Mouse (Mus musculus) liver, embryonic 12.5 days (tissue): ENCODE results near the gene Gm21964. TPM values are rescaled to one million over a fixed set of nuclear protein-coding genes. Genes with fewer than 3 reads are reported as not detected.

Experiments
- ATAC-seq: fragments of 200-750 bp; cut with Nextera tagmentation; 2 replicates; pipeline ENCODE4 v1.8.0; 2017; ENCODE audit warnings: moderate number of reproducible peaks, mild to moderate bottlenecking, moderate library complexity
- H3K27ac ChIP-seq: fragments of 300-500 bp; sonication (generic); 2 replicates; pipeline ENCODE4 v1.5.1; 2016; ENCODE audit warnings: mild to moderate bottlenecking
- H3K27me3 ChIP-seq: fragments of 300-500 bp; sonication (generic); replicated peaks from 2 replicates; pipeline ENCODE4 v1.6.1; 2016; ENCODE audit warnings: mild to moderate bottlenecking, moderate library complexity
- H3K36me3 ChIP-seq: fragments of 300-500 bp; sonication (generic); 2 replicates; pipeline ENCODE4 v1.6.1; 2016; ENCODE audit warnings: mild to moderate bottlenecking, moderate library complexity
- H3K4me1 ChIP-seq: fragments of 300-500 bp; sonication (generic); 2 replicates; pipeline ENCODE4 v1.6.1; 2016
- H3K4me2 ChIP-seq: fragments of 300-500 bp; sonication (generic); 2 replicates; pipeline ENCODE4 v1.6.1; 2016; ENCODE audit warnings: mild to moderate bottlenecking, moderate library complexity
- H3K4me3 ChIP-seq: fragments of 300-500 bp; sonication (generic); 2 replicates; pipeline ENCODE4 v1.5.1; 2016; ENCODE audit warnings: mild to moderate bottlenecking, moderate library complexity
- H3K9ac ChIP-seq: fragments of 300-500 bp; sonication (generic); 2 replicates; pipeline ENCODE4 v1.6.1; 2016; ENCODE audit warnings: mild to moderate bottlenecking, moderate library complexity
- H3K9me3 ChIP-seq: fragments of 300-500 bp; sonication (generic); replicated peaks from 2 replicates; pipeline ENCODE4 v1.6.1; 2016; ENCODE audit warnings: mild to moderate bottlenecking, moderate library complexity
- WGBS: fragments of 180-500 bp; shearing (Covaris S2); methylation state at CpG from one replicate; pipeline ENCODE4 v1.1.7; 2016; ENCODE audit not compliant: insufficient replicate concordance; 5-methylcytosine and 5-hydroxymethylcytosine counted together
- polyA plus RNA-seq: library from polyadenylated mRNA; unstranded; fragments of >200 nt; fragmentation: Nextera tagmentation; extraction: Ambion mirVana; gene quantifications from 2 replicates; pipeline ENCODE4 v1.2.1, GENCODE M21; 2016

The Gm21964 gene
- polyA plus RNA-seq: not detected in 2 replicates

GRCm38 (mm10) chr8:110100907-110101306 is at the start of gene Gm21964:
Gene Gm21964, plus strand, starts transcription at chr8:110101207.
- H3K27me3 ChIP-seq: no peaks in the 10 kb centered on the region
- H3K27ac ChIP-seq: no peak within 1 kb of the TSS
- no peaks in the 10 kb centered on the region; the same call in 1 of the 2 replicates for H3K9me3 ChIP-seq
- H3K4me1 ChIP-seq: no peaks in the 10 kb centered on the region
- no peaks in the 10 kb centered on the region for H3K36me3 ChIP-seq
- no peak within 1 kb of the TSS for H3K9ac ChIP-seq
- 76% methylated on average over 12 of the region's 12 CpGs for WGBS
- no peak for ATAC-seq
- no peak within 1 kb of the TSS for H3K4me2 ChIP-seq
- no peak within 1 kb of the TSS for H3K4me3 ChIP-seq

- Histone ChIP-seq H3K4me1 (no peaks in the 10 kb centered on the region), H3K27ac (no peak overlapping the region), H3K36me3 (no peaks in the 10 kb centered on the region), H3K4me3 (no peak overlapping the region), H3K27me3 (no peaks in the 10 kb centered on the region), H3K9me3 (no peaks in the 10 kb centered on the region), H3K4me2 (no peak overlapping the region), H3K9ac (no peak overlapping the region)
- ATAC-seq: no peak
- WGBS: 62% methylated on average over 6 of the region's 6 CpGs
These were observed 49.8 kb upstream of the Gm21964 start for GRCm38 (mm10) chr8:110051208-110051607.

- ATAC-seq: no peak
- 68% methylated on average over 8 of the region's 8 CpGs for WGBS
These were observed 42.8 kb upstream of the Gm21964 start for GRCm38 (mm10) chr8:110058207-110058606.

DNA sequence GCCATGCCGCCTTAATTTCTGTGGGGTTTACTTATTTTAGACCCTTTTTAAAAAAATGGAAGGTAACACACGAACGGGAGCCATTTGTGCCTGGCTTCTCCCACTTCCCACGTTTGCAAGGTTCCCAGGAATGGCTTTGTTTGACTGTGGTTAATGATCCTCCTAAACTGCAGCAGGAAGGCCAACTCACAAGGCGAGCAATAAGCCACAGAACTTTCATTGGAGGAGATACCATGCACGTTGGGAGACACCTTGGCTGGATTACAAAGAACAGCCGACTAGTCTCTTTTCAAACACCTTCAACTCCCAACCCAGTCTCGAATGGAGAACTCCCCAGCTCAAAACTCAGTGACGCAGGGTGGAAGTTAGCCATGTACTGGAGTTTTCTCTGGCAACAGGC is 36.8 kb upstream of the Gm21964 start:
- 61% methylated on average over 9 of the region's 9 CpGs for WGBS
- no peak for ATAC-seq
- Histone ChIP-seq H3K27me3 (no peaks in the 10 kb centered on the region), H3K4me3 (no peak overlapping the region), H3K9me3 (no peaks in the 10 kb centered on the region), H3K4me1 (no peaks in the 10 kb centered on the region), H3K27ac (no peak overlapping the region), H3K9ac (no peak overlapping the region), H3K4me2 (no peak overlapping the region), H3K36me3 (no peaks in the 10 kb centered on the region)

More at GRCm38 (mm10) chr8:110058207-110058606, 42.8 kb upstream of the Gm21964 start:
- no peaks in the 10 kb centered on the region for H3K36me3 ChIP-seq
- no peaks in the 10 kb centered on the region for H3K27me3 ChIP-seq
- H3K9ac ChIP-seq: no peak overlapping the region
- H3K4me3 ChIP-seq: no peak overlapping the region
- no peaks in the 10 kb centered on the region for H3K9me3 ChIP-seq
- no peak overlapping the region for H3K27ac ChIP-seq
- no peaks in the 10 kb centered on the region for H3K4me1 ChIP-seq
- no peak overlapping the region for H3K4me2 ChIP-seq

- Histone ChIP-seq H3K27ac (no peak overlapping the region), H3K4me2 (no peak overlapping the region), H3K9ac (no peak overlapping the region), H3K4me3 (no peak overlapping the region), H3K9me3 (no peaks in the 10 kb centered on the region), H3K36me3 (no peaks in the 10 kb centered on the region), H3K4me1 (no peaks in the 10 kb centered on the region), H3K27me3 (no peaks in the 10 kb centered on the region)
- WGBS: 79% methylated on average over 18 of the region's 18 CpGs
- no peak for ATAC-seq
These were observed 36.2 kb upstream of the Gm21964 start for GRCm38 (mm10) chr8:110064606-110065365.

- no peaks in the 10 kb centered on the region for H3K4me1 ChIP-seq
- H3K36me3 ChIP-seq: no peaks in the 10 kb centered on the region
- H3K9ac ChIP-seq: no peak overlapping the region
- H3K9me3 ChIP-seq: no peaks in the 10 kb centered on the region
- H3K4me2 ChIP-seq: no peak overlapping the region
- no peaks in the 10 kb centered on the region for H3K27me3 ChIP-seq
- no peak overlapping the region for H3K27ac ChIP-seq
- no peak for ATAC-seq
- 74% methylated on average over 4 of the region's 4 CpGs for WGBS
- no peak overlapping the region for H3K4me3 ChIP-seq
These were observed 35.3 kb upstream of the Gm21964 start for GRCm38 (mm10) chr8:110065676-110066075.

DNA sequence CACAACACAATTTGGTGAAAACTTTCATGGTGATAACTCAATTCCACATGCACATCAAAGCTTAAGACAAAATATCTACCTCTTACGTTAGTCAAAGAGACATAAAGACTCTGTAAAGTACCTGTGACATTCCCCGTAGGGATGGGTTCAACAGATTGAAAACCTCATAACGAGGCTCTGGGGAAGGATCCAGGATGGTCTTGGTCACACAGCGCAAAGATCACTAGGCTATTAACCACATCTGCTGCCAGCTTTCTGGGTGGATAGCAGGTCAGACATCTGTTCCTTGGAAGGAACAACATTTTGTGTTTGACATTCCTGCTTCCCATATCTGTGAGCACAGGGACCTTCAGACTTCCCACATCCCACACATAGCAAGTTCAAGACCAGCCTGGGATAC is 31.3 kb upstream of the Gm21964 start:
- WGBS: 65% methylated on average over 4 of the region's 4 CpGs

DNA sequence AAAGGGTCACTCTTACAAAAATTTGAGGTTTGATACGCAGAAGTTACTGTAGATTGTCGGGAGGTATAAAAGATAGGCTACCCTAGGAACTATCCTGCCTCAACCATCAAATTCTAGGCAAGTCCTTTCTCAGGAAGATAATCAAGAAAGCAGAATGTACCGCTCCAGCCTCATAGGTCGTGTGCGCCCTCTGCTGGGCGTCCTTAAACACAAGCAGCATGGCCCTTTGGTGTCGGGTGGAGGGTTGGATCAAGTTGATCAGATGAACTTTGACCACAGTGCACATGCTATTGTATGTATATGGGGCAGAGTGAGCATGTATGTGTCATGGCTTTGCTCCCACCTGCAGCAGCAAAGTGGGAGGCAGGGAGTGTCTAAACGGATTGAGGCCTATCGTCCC is 29.4 kb upstream of the Gm21964 start:
- no peak overlapping the region for H3K4me2 ChIP-seq
- H3K4me3 ChIP-seq: no peak overlapping the region
- 14% methylated on average over 9 of the region's 9 CpGs for WGBS
- no peaks in the 10 kb centered on the region; the same call in 1 of the 2 replicates for H3K27me3 ChIP-seq
- no peaks in the 10 kb centered on the region for H3K9me3 ChIP-seq
- no peak for ATAC-seq
- no peak overlapping the region for H3K27ac ChIP-seq
- no peak overlapping the region for H3K9ac ChIP-seq
- no peaks in the 10 kb centered on the region for H3K4me1 ChIP-seq
- H3K36me3 ChIP-seq: no peaks in the 10 kb centered on the region

More for the DNA sequence above, 31.3 kb upstream of the Gm21964 start:
- Histone ChIP-seq H3K9ac (no peak overlapping the region), H3K27ac (no peak overlapping the region), H3K4me1 (no peaks in the 10 kb centered on the region), H3K36me3 (no peaks in the 10 kb centered on the region), H3K4me2 (no peak overlapping the region), H3K9me3 (no peaks in the 10 kb centered on the region), H3K4me3 (no peak overlapping the region), H3K27me3 (no peaks in the 10 kb centered on the region; the same call in 1 of the 2 replicates)
- ATAC-seq: no peak

- H3K4me2 ChIP-seq: no peak overlapping the region
- no peak overlapping the region for H3K9ac ChIP-seq
- no peak for ATAC-seq
- H3K27ac ChIP-seq: no peak overlapping the region
- no peak overlapping the region for H3K4me3 ChIP-seq
- H3K36me3 ChIP-seq: no peaks in the 10 kb centered on the region
- 73% methylated on average over 8 of the region's 8 CpGs for WGBS
- no peaks in the 10 kb centered on the region for H3K9me3 ChIP-seq
- 0 out of 2 replicates have a peak, but pooled peaks cover 2% of the 10 kb centered on the region for H3K4me1 ChIP-seq
- peaks cover 4% of the 10 kb centered on the region for H3K27me3 ChIP-seq
These were observed 26.5 kb upstream of the Gm21964 start for GRCm38 (mm10) chr8:110074496-110074895.

GRCm38 (mm10) chr8:110079282-110080221 is 21.5 kb upstream of the Gm21964 start, which contains the start of gene Zfp612:
Gene Zfp612, plus strand, starts transcription at chr8:110079746.
- WGBS: 10% methylated on average over 54 of the region's 54 CpGs

GRCm38 (mm10) chr8:110082416-110083105 is 18.4 kb upstream of the Gm21964 start:
- H3K27me3 ChIP-seq: peaks cover 11% of the 10 kb centered on the region
- H3K9ac ChIP-seq: no peak overlapping the region
- H3K36me3 ChIP-seq: 0 out of 2 replicates have a peak, but pooled peaks cover 3% of the 10 kb centered on the region
- WGBS: 63% methylated on average over 11 of the region's 11 CpGs
- no peaks in the 10 kb centered on the region for H3K9me3 ChIP-seq
- H3K4me1 ChIP-seq: peaks cover 8% of the 10 kb centered on the region; the same call in 1 of the 2 replicates
- no peak for ATAC-seq
- H3K4me3 ChIP-seq: no peak overlapping the region
- H3K27ac ChIP-seq: no peak overlapping the region
- no peak overlapping the region for H3K4me2 ChIP-seq

More at GRCm38 (mm10) chr8:110079282-110080221, 21.5 kb upstream of the Gm21964 start, which contains the start of gene Zfp612:
- Histone ChIP-seq H3K36me3 (no peaks in the 10 kb centered on the region), H3K9ac (peak within 1 kb of the TSS; percentile 59), H3K27ac (no peak within 1 kb of the TSS), H3K4me3 (peak within 1 kb of the TSS; percentile 63), H3K27me3 (peaks cover 11% of the 10 kb centered on the region), H3K4me2 (peak within 1 kb of the TSS; percentile 78), H3K4me1 (peaks cover 8% of the 10 kb centered on the region; the same call in 1 of the 2 replicates), H3K9me3 (no peaks in the 10 kb centered on the region)
- peak; percentile 72 for ATAC-seq
